Mouse (Mus musculus): ENCODE measurements at regions not wholly inside any gene's neighbourhood (a gene's known extent, or its start where the extent isn't known, plus 50 kb on each side); places are given as distances from the start of the nearest gene placed in this dataset.
A peak's percentile ranks its signal among the peaks of the same experiment; 100 is the strongest.

DNA sequence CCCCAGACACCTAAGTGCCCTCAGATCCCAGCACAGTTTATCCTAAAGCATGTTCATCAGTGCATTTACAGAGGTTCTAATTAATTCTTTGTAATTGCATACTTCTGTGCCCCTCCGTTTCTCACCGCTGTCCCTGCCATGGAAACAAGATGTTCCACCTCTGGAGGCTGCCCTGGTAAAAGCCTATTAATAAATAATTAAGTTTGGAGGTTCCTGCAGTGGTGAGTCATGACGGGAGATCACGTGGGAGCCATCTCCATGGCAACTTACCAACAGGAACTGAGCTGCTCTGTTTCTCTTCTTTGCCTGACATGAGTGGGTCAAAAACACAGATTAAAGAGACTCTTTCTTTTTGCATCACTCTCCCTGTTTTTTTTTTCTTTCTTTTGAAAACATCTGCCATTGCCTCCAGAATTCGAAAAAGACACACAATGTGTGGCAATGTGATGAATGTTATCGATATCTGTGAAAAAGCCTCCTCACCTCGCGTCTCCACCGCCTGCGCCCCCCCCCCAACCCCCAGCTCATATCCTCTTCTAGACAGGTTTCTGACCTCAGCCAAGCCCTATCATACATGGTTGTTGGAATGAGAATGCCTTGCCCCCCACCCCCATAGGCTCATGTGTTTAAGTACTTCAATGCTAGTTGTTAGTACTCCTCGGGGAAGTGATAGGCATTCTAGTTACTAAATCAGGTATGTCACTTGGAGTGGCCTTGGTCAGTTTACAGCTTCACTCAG, 965.9 kb downstream of the Ntrk3 start:
- intact Hi-C loops (cut with DNase I): no loop called here

DNA sequence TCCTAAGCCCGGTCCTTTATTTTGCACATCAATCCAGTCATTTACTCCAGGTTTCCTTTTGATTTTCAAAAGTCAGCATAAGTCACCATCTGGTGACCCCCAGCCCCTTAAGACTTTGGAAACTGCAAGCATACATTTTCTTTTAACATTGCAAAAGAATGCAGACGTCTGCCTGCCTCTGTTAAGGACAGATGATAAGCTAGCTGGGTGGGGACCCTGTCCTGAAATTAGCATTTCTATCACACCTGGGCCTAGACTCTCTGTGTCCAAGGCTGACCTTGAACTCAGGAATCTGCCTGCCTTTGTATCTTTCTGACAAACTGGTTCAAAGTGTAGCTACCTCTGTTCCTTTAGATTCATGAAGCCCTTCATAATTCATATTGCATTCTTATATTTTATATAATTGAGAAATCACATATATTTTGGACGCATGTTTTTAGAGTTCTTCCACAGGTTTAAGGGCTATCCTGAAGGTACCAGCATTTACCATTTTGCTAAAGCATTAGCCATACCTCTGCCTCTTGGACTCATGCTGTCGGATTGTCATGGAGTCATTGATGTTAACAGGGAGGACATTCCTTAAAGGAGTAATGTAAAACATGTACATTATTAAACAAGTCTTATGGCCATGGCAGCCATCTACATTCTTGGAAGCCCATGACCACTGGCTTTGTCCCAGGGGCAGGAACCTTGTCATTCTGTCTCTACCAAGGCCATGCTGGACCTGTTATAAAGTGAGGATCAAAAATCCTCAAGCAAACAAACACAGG, 998.6 kb downstream of the Ntrk3 start:
- intact Hi-C loops (cut with DNase I): no loop called here
- no peak for DNase-seq (ENCODE audit: low spot score in 2 of 2)

More for the DNA sequence above, 965.9 kb downstream of the Ntrk3 start:
- DNase-seq (ENCODE audit: low spot score in 2 of 2): peak; percentile 77 to 78

Small RNA genes lying in the stretch of these regions (microRNA-seq; reads per million reads assigned to microRNA genes)
- 0 reads per million in 2 experiments for gene Gm44358
